ENCODE assay signal across 10 mouse cellular contexts in the genomic region with DNA sequence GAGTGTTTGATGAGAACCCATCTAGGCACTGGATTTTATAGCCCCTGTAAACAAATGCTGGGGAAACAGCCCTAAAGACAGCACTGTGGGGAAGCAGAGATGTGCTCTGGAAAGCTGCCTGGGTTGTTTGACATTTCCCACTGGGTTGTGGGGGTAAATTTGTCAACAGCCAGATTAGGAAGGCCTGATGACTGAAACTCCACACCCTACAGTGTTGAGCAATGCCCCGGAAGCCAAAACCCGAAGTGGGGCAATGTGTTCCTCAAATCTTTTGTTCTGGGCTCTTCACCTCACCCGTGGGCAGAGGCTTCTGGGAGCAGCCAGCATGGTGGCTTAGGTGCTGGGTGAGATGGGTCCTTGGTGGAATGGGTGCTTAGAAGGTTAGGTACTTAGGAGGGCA. TPM values are rescaled to one million over a fixed set of nuclear protein-coding genes. Genes with fewer than 3 reads are reported as not detected.
A peak's percentile ranks its signal among the peaks of the same experiment; 100 is the strongest.
DNase-seq lines count a peak whose midpoint lies in the region; ATAC-seq and TF ChIP-seq lines count a peak whose summit lies in the region.
"Had no signal": no experiment of that assay in that cellular context is flagged by ENCODE, and none has a peak within 500 bp of the region (broad histone marks: within the 10 kb centered on the region; RNA-seq: fewer than 3 reads in every experiment).

No protein-coding gene starts in this region.

- H3K9me3 ChIP-seq in stomach, embryonic 16.5 days (replicated peaks; ENCODE audit: control insufficient read depth, low read length) = no peaks in the 10 kb centered on the region
- H3K9me3 ChIP-seq in intestine, embryonic 15.5 days = no peaks in the 10 kb centered on the region
- H3K9me3 ChIP-seq: heart, embryonic 15.5 days had no signal

- WGBS in spleen, adult 2 months = 26% methylated on average over 3 of the region's 3 CpGs
- WGBS in stomach, embryonic 16.5 days = 26% methylated on average over 3 of the region's 3 CpGs
- 24% methylated on average over 3 of the region's 3 CpGs for WGBS in intestine, embryonic 15.5 days

- H3K4me2 ChIP-seq in stomach, embryonic 16.5 days (ENCODE audit: low read depth, low read length) = no peak overlapping the region
- no peak overlapping the region for H3K4me2 ChIP-seq in intestine, embryonic 15.5 days (replicated peaks)
- H3K4me2 ChIP-seq: heart, embryonic 15.5 days had no signal

- no peak for TF ChIP-seq POLR2A in spleen, adult 2 months (IDR thresholded peaks at IDR 0.05; ENCODE audit: low read depth, low read length)

- ATAC-seq in stomach, embryonic 16.5 days (ENCODE audit: insufficient read depth, low FRiP score) = no peak
- ATAC-seq in intestine, embryonic 15.5 days = no peak

- peak overlapping the region; percentile 29 for H3K27ac ChIP-seq in spleen, adult 2 months (ENCODE audit: insufficient read depth, low read length)
- H3K27ac ChIP-seq in stomach, embryonic 16.5 days (ENCODE audit: low read length) = peak overlapping the region; percentile 25; the same call in 1 of the 2 replicates
- H3K27ac ChIP-seq in intestine, embryonic 15.5 days = no peak overlapping the region
- H3K27ac ChIP-seq: heart, embryonic 15.5 days had no signal

- no peak overlapping the region for H3K4me3 ChIP-seq in spleen, adult 2 months (ENCODE audit: extremely low read depth, insufficient read depth, insufficient read length)
- H3K4me3 ChIP-seq in stomach, embryonic 16.5 days (replicated peaks; ENCODE audit: low read length) = no peak overlapping the region
- H3K4me3 ChIP-seq in intestine, embryonic 15.5 days (replicated peaks) = no peak overlapping the region
- H3K4me3 ChIP-seq: heart, embryonic 15.5 days had no signal

- no peak for TF ChIP-seq CTCF in spleen, adult 2 months (IDR thresholded peaks at IDR 0.05; ENCODE audit: extremely low read depth, insufficient read depth, insufficient read length, insufficient replicate concordance)

- DNase-seq in gastrocnemius, postnatal 25 days = peak; percentile 53
- DNase-seq in gastrocnemius, postnatal 36 days = no peak
- no peak for DNase-seq in spleen, adult 2 months (ENCODE audit: low read depth in 1 of 2, low spot score in 2 of 2)
- no peak for DNase-seq in spleen, postnatal 14 days (ENCODE audit: low spot score in 2 of 2)
- DNase-seq in lung, postnatal 10 days = peak; percentile 42
- DNase-seq in ovary, adult 18-20 months (ENCODE audit: low spot score) = no peak
- DNase-seq: kidney, postnatal 4 days had no signal

- no peak overlapping the region for H3K9ac ChIP-seq in stomach, embryonic 16.5 days (ENCODE audit: low read length)
- no peak overlapping the region for H3K9ac ChIP-seq in intestine, embryonic 15.5 days
- H3K9ac ChIP-seq: heart, embryonic 15.5 days had no signal

- H3K36me3 ChIP-seq in spleen, adult 2 months (ENCODE audit: control insufficient read depth, insufficient read depth, low read length) = no peaks in the 10 kb centered on the region
- no peaks in the 10 kb centered on the region for H3K36me3 ChIP-seq in stomach, embryonic 16.5 days (ENCODE audit: control insufficient read depth, insufficient read depth, low read length)
- no peaks in the 10 kb centered on the region for H3K36me3 ChIP-seq in intestine, embryonic 15.5 days
- H3K36me3 ChIP-seq: heart, embryonic 15.5 days had no signal

- intact Hi-C loops in gastrocnemius, postnatal 36 days (cut with DNase I) = no loop called here

- H3K27me3 ChIP-seq in spleen, adult 2 months (ENCODE audit: control insufficient read depth, insufficient read depth, low read length) = peaks cover 2% of the 10 kb centered on the region; the same call in 1 of the 2 replicates
- no peaks in the 10 kb centered on the region for H3K27me3 ChIP-seq in stomach, embryonic 16.5 days (ENCODE audit: control insufficient read depth, insufficient read depth, low read length)
- no peaks in the 10 kb centered on the region for H3K27me3 ChIP-seq in intestine, embryonic 15.5 days (replicated peaks)
- H3K27me3 ChIP-seq: heart, embryonic 15.5 days had no signal

- peaks cover 8% of the 10 kb centered on the region for H3K4me1 ChIP-seq in spleen, adult 2 months (ENCODE audit: control insufficient read depth, insufficient read depth, insufficient read length)
- H3K4me1 ChIP-seq in stomach, embryonic 16.5 days (ENCODE audit: control insufficient read depth, insufficient read depth, low read length) = peaks cover 8% of the 10 kb centered on the region
- peaks cover 7% of the 10 kb centered on the region for H3K4me1 ChIP-seq in intestine, embryonic 15.5 days (replicated peaks)

RNA-seq across cellular contexts. Expression of a gene that starts 4.8 kb away (rescaled TPM):
- total RNA-seq in gastrocnemius, postnatal 25 days (2021) = 10 to 100 TPM; 23.6 to 27.6 TPM
- 10 to 100 TPM; 29.0 to 41.6 TPM for total RNA-seq in gastrocnemius, postnatal 36 days (2021)
- 20.6 and 25.8 TPM in 2 replicates for polyA plus RNA-seq in spleen, adult 2 months (2012; rRNA removed)
- polyA plus RNA-seq in stomach, embryonic 16.5 days (2015; fragmentation: Nextera tagmentation; extraction: Ambion mirVana) = 7.5 and 9.1 TPM in 2 replicates
- 4.7 and 5.8 TPM in 2 replicates for polyA plus RNA-seq in intestine, embryonic 15.5 days (2015; fragmentation: Nextera tagmentation; extraction: Ambion mirVana)

RNA-seq across cellular contexts. Expression of a gene that starts 7.9 kb away (rescaled TPM):
- 10 to 100 TPM; 24.9 to 26.2 TPM for total RNA-seq in gastrocnemius, postnatal 25 days (2021)
- total RNA-seq in gastrocnemius, postnatal 36 days (2021) = 10 to 100 TPM; 21.9 to 28.4 TPM
- 45.8 and 57.9 TPM in 2 replicates for polyA plus RNA-seq in spleen, adult 2 months (2012; rRNA removed)
- polyA plus RNA-seq in stomach, embryonic 16.5 days (2015; fragmentation: Nextera tagmentation; extraction: Ambion mirVana) = 30.2 and 31.1 TPM in 2 replicates
- 34.8 and 39.7 TPM in 2 replicates for polyA plus RNA-seq in intestine, embryonic 15.5 days (2015; fragmentation: Nextera tagmentation; extraction: Ambion mirVana)

Comparison
In these comparisons a context has a peak if more than half of its experiments do, and no peak if none do; other contexts are left out.
1. DNase-seq: peak in gastrocnemius, postnatal 25 days (single experiment) and lung, postnatal 10 days (single experiment); none in gastrocnemius, postnatal 36 days (0 of 2), spleen, adult 2 months (0 of 2), spleen, postnatal 14 days (0 of 2) and ovary, adult 18-20 months (single experiment).